Mouse (Mus musculus): ENCODE results near the gene Upp1. TPM values are rescaled to one million over a fixed set of nuclear protein-coding genes. Genes with fewer than 3 reads are reported as not detected.

The Upp1 gene
- polyA plus RNA-seq, 1 experiment from 2014 or later, result 5.0 TPM

Other genes starting within 250 kb of the Upp1 start
- gene Pkd1l1, start 144.8 kb upstream of the Upp1 start, polyA plus RNA-seq (2016; fragmentation: Nextera tagmentation; extraction: Ambion mirVana), result not detected in 2 replicates
- 22.6 and 25.3 TPM in 2 replicates for gene Hus1, start 106.9 kb upstream of the Upp1 start, polyA plus RNA-seq (2016; fragmentation: Nextera tagmentation; extraction: Ambion mirVana)
- gene Gm11992, start 69.5 kb upstream of the Upp1 start, polyA plus RNA-seq (2016; fragmentation: Nextera tagmentation; extraction: Ambion mirVana), result 0.09 and 0.25 TPM in 2 replicates
- gene Sun3, start 69.1 kb upstream of the Upp1 start, polyA plus RNA-seq (2016; fragmentation: Nextera tagmentation; extraction: Ambion mirVana), result not detected in 2 replicates
- gene Abca13, start 73.8 kb downstream of the Upp1 start, polyA plus RNA-seq (2016; fragmentation: Nextera tagmentation; extraction: Ambion mirVana), result 0.01 TPM in 1 of 2 replicates, not detected in the other

All from limb, embryonic 10.5 days (tissue).